Mouse (Mus musculus) ES-E14 (cell line): Measurements from ENCODE around the gene 6030458C11Rik. TPM values are rescaled to one million over a fixed set of nuclear protein-coding genes. Genes with fewer than 3 reads are reported as not detected.

Experiments used
- DNase-seq: peaks from one replicate; pipeline ENCODE4 v3.0.0-alpha.2; 2013; ENCODE audit warnings: low read depth, low spot score
- H3K27ac ChIP-seq: 2 replicates; pipeline ENCODE4 v1.5.1; 2012; ENCODE audit warnings: low read depth, mild to moderate bottlenecking, low read length, moderate library complexity, mixed read lengths; ENCODE audit not compliant: poor library complexity, insufficient read depth, severe bottlenecking
- H3K36me3 ChIP-seq: 2 replicates; pipeline ENCODE4 v1.6.1; 2012; ENCODE audit warnings: mild to moderate bottlenecking, low read length, moderate library complexity, mixed read lengths; ENCODE audit not compliant: control insufficient read depth, poor library complexity, insufficient read depth, severe bottlenecking
- H3K4me1 ChIP-seq, 2 experiments: fragments of 150-350 bp in 1 of 2; sonication (generic) in 1 of 2; 2 replicates each; pipeline ENCODE4 v1.6.1; 2012; ENCODE audit warnings: low read length in 2 of 2, mild to moderate bottlenecking in 1 of 2, mixed read lengths in 1 of 2; ENCODE audit not compliant: control insufficient read depth in 2 of 2, insufficient read depth in 2 of 2, poor library complexity in 1 of 2
- H3K4me3 ChIP-seq, 2 experiments: fragments of 150-350 bp in 1 of 2; sonication (generic) in 1 of 2; 2 replicates each; pipeline ENCODE4 v1.5.1; 2012; ENCODE audit warnings: low read length in 2 of 2, low read depth in 1 of 2, mild to moderate bottlenecking in 1 of 2, mixed read lengths in 1 of 2; ENCODE audit not compliant: insufficient read depth in 1 of 2, poor library complexity in 1 of 2, severe bottlenecking in 1 of 2
- H3K9ac ChIP-seq: 2 replicates; pipeline ENCODE4 v1.6.1; 2012; ENCODE audit warnings: low read depth, mild to moderate bottlenecking, low read length, mixed read lengths; ENCODE audit not compliant: poor library complexity, insufficient read depth, severe bottlenecking
- H3K9me3 ChIP-seq: fragments of 150-350 bp; sonication (generic); 2 replicates; pipeline ENCODE4 v1.6.1; 2012; ENCODE audit warnings: low read depth, mild to moderate bottlenecking, low read length; ENCODE audit not compliant: control insufficient read depth, insufficient read depth
- CHD2 ChIP-seq: IDR thresholded peaks from 2 replicates; pipeline ENCODE4 v1.6.1; 2014; ENCODE audit warnings: mild to moderate bottlenecking, low read depth, low read length, inconsistent platforms
- HCFC1 ChIP-seq: IDR thresholded peaks from 2 replicates; pipeline ENCODE4 v1.6.1; 2012; ENCODE audit warnings: low read length, inconsistent platforms, borderline replicate concordance; ENCODE audit not compliant: insufficient read depth
- MAFK ChIP-seq: IDR thresholded peaks from 2 replicates; pipeline ENCODE4 v1.6.1; 2014; ENCODE audit warnings: mild to moderate bottlenecking, low read depth, low read length, inconsistent platforms; ENCODE audit not compliant: insufficient read depth
- ZC3H11A ChIP-seq: IDR thresholded peaks from 2 replicates; pipeline ENCODE4 v1.6.1; 2012; ENCODE audit warnings: low read depth, mild to moderate bottlenecking, inconsistent platforms, low read length, borderline replicate concordance
- ZNF384 ChIP-seq: IDR thresholded peaks from 2 replicates; pipeline ENCODE4 v1.6.1; 2012; ENCODE audit warnings: low read depth, low read length, inconsistent platforms
- in situ Hi-C, 2 experiments: fragments of 600-800 bp; cut with MboI; formaldehyde crosslinking; loops; one replicate each; pipeline ENCODE4 v1.15.1; 2025; ENCODE audit warnings: low sequenced_read_pairs in 2 of 2, inconsistent platforms in 1 of 2; ENCODE audit not compliant: unreplicated experiment in 2 of 2
- total RNA-seq: library from RNA; depleted of rRNA; stranded (reverse); fragments of 300-350 nt; gene quantifications from 2 replicates; pipeline ENCODE4 v1.2.3, GENCODE M21; 2012

6030458C11Rik gene
- total RNA-seq, 1 experiment = 26.4 TPM

GRCm38 (mm10) chr15:12800405-12801141, 23.9 kb downstream of the 6030458C11Rik start:
- no peaks in the 10 kb centered on the region for H3K36me3 ChIP-seq
- no peak overlapping the region for H3K4me3 ChIP-seq
- no peak overlapping the region for H3K9ac ChIP-seq
- TF ChIP-seq CHD2 (no peak), ZC3H11A (no peak), ZNF384 (no peak), HCFC1 (no peak), MAFK (no peak)
- no peaks in the 10 kb centered on the region for H3K9me3 ChIP-seq
- no peak for DNase-seq
- in situ Hi-C loops = loop anchor here in 1 of 2 experiments (25.0 kb wide), 1 partner anchor 813 kb away; the partner anchor contains the start of gene Sub1
- no peaks in the 10 kb centered on the region for H3K4me1 ChIP-seq
- no peak overlapping the region for H3K27ac ChIP-seq

DNA sequence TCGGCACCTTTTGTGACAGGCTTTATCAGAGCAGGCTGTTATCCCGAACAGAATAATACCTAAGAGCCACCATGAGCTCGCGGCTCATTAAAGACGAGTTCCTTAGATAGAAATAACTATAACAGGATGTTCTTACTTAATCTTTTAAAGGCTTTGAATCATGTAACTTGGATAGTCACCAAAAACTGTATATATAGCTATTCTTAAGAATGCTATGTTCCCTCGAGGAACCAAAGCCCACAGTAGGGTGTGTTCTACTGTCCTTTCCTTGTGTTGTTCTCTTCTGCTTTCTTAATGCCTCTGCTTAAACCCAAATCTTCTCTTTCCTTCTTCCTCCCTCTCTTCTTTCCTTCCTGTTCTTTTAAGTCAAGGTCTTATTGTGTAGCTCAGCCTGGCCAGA, 26.4 kb downstream of the 6030458C11Rik start:
- H3K36me3 ChIP-seq = no peaks in the 10 kb centered on the region
- TF ChIP-seq ZC3H11A = no peak
- no peak for TF ChIP-seq CHD2
- H3K4me3 ChIP-seq = no peak overlapping the region
- no peaks in the 10 kb centered on the region for H3K9me3 ChIP-seq
- no peak for DNase-seq
- H3K4me1 ChIP-seq = no peaks in the 10 kb centered on the region
- in situ Hi-C loops = loop anchor here (10.0 kb wide), 2 partner anchors 203 to 433 kb away; no protein-coding TSS in a partner anchor
- no peak overlapping the region for H3K27ac ChIP-seq
- H3K9ac ChIP-seq = no peak overlapping the region

DNA sequence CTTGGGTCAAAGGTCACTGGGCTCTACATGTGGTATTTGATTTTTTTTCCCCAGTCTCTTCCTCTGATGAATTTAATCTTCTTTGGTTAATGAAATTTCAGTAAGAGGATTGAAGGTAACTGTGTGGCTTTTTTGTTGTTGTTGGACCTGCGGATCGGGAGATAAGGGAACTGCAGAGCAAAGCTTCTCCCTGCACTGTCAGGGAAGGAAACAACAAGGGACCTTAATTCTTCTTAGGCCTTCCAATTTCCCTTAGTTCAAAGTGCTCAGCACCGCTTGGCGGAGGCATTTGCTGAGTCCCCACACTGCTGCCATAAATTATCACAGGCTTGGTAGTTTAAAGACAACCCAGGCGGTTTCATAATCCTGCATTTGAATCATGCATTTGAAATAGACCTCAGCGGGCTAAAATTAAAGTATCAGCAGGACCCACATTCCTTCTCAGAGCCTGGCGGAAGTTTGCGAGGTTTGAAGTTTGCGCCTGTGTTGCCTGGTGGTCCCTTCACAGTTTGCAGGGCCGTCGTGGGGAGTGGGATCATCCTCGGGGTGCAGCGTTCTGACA, 28.5 kb downstream of the 6030458C11Rik start:
- Histone ChIP-seq H3K4me3 (peak overlapping the region; percentile 20 to 48; a peak in 2 of 4 replicates), H3K36me3 (no peaks in the 10 kb centered on the region), H3K4me1 (no peaks in the 10 kb centered on the region), H3K27ac (no peak overlapping the region), H3K9me3 (no peaks in the 10 kb centered on the region), H3K9ac (peak overlapping the region; percentile 25; the same call in 1 of the 2 replicates)
- in situ Hi-C loops = loop anchor here (10.0 kb wide), 2 partner anchors 201 to 431 kb away; no protein-coding TSS in a partner anchor
- DNase-seq = no peak
- TF ChIP-seq CHD2 = no peak
- no peak for TF ChIP-seq MAFK
- no peak for TF ChIP-seq ZC3H11A
- no peak for TF ChIP-seq HCFC1
- no peak for TF ChIP-seq ZNF384

GRCm38 (mm10) chr15:12795457-12795894, 29.0 kb downstream of the 6030458C11Rik start:
- Histone ChIP-seq H3K9me3 (no peaks in the 10 kb centered on the region), H3K4me1 (no peaks in the 10 kb centered on the region), H3K27ac (no peak overlapping the region), H3K36me3 (no peaks in the 10 kb centered on the region), H3K9ac (no peak overlapping the region), H3K4me3 (no peak overlapping the region)
- in situ Hi-C loops = loop anchor here (10.0 kb wide), 2 partner anchors 201 to 431 kb away; no protein-coding TSS in a partner anchor
- peak; percentile 75 for DNase-seq
- TF ChIP-seq MAFK = no peak
- TF ChIP-seq HCFC1 = no peak
- no peak for TF ChIP-seq ZNF384
- peak; percentile 91 for TF ChIP-seq ZC3H11A
- TF ChIP-seq CHD2 = no peak
